Mouse (Mus musculus) left cerebral cortex, adult 8-10 months (tissue): Measurements from ENCODE around the gene Lgals12. TPM values are rescaled to one million over a fixed set of nuclear protein-coding genes. Genes with fewer than 3 reads are reported as not detected.

Source experiments
- DNase-seq, 2 experiments: peaks; one replicate each; pipeline ENCODE4 v3.0.0; 2022; ENCODE audit warnings: low spot score in 2 of 2
- total RNA-seq, 4 experiments: library from RNA; stranded (reverse); gene quantifications; 2 replicates each; pipeline ENCODE4 v1.2.4; 2022

Gene Lgals12
- under 1 TPM; 0.68 to 0.91 (median 0.82) TPM for total RNA-seq

DNA sequence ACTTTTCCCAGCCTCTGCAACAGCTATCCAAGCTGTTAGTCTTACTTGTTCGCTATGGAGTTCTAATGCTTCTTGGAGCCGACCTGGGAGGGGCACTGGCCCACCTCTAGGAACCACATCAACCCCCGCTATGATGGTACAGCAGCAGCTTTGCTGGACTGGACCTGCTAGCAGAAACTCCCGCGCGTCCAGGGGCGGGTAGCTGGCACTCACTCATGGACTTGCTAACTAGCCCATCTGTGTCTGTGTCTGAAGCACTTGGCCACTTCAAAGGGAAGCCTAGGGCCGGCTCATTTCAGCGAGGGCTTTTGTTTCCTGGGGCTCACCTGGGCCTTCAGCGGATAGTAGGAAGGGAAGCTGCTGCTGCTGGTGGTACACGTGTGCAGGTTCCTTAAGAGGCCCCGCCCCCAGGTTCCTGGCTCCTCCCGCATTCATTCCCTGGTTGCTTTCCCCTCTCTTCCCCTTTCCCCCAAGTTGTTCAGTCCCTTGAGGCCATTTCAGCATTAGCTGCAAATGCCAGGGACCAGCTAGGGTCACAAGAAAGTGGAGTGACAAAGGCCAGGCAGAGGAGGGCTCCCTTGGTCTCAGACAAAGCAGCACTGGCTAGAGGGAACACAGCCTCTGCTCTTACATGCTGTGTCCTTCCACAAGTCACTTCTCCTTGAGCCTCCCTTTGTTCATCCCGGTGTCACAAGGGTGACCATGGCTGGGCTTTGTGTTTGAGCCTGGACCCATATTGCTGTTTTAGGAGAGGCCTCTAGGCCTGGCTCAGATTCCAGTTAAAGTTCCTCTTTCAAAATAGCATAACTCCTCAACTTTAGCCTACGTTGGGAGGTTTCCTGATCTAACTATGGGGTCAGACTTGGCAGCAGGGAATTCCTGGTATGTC lies at the start of gene Lgals12:
TSS of gene Lgals12 (minus strand) at position 393 of the 889 bp plus-strand sequence.
- DNase-seq: peak in 1 of 2 experiments; percentile 72

DNA sequence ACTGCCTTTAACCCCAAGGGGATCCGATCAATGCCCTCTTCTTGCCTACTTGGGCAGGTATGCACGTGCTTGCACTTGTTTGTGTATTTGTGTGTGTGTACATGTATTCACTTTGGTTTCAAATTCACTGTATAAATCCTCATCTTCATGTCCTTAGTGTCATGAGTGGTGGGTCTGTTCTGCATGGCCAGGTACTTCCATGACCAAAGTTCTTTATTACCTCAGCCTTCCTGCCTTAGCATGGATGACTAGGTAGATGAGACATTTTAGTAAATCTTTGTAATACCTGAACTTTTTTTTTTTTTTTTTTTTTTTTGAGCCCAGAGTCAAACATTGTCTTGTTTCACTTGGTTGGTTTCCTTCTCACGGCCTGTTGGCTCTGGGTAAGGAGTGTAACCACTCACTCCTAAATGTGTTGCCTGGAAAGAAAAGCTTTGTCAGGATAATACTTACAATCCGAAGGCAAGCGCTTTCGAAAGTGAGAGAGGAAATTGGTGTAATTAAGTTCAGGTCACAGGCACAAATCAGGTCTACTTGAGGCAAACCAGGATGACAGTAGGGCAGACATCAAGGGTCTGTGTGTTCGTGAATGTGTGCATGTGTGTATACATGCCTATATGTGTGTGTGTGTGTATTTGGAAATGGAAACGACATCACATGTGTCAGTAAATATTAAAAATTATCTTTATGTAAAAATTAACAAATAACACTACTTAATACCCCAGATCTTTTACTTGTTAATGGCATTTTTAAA lies 42.1 kb upstream of the Lgals12 start:
- DNase-seq: no peak

DNA sequence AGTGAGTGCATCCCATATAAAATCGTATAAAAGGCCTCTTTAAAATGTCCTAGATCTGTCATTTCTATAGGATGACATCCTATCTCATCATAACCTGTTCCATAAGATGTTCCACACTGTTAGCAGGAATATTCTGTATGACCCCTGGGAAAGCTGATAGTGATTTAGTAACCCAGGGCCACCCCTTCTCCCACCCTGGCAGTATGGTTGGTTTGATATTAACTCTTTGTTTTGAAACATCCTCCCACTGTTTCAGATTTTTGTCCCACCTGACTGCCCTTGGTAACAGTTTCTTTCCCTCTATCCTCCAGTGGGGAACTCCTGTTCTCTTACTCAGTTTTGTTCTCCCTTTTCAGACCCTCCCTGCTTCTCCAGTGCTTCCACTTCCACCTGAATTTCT lies 26.8 kb upstream of the Lgals12 start:
- DNase-seq: no peak

DNA sequence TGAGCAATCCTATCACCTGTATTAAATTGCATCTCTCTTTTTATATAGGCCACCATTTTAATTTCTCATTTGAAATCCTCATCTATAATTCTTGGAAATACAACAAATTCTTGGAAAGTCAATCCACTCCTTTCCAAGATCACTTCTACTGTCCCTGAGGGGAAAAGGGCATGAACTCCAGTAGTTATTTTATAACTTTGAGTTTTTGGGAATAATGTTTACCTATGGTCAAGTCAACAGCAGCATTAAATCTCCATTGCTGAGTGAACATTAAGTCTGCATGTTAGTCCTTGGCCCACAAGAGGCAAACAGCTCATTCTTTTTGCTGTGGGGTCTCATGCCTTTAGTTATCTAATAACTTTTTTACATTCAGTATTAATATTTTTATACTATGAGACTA lies 26.0 kb upstream of the Lgals12 start:
- no peak for DNase-seq

DNA sequence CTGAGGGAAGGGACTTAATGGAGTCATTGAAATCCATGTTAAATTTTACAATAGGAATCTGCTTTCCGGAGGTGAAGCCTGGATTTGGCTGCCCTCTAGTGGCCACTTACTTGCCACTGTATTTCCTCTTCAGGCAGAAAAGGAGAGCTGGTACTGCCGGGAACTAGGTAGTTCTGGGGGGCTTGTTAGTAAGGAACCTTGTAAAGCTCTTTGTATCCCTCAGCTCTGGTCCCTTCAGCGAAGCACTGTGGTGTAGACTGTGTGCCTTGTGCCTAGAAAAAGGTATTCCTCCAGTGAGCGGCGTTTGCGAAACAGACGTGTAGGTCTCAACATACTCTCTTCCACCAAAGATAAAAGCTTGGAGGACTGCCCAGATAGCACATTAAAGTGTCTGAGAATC lies 10.7 kb upstream of the Lgals12 start:
- no peak for DNase-seq

DNA sequence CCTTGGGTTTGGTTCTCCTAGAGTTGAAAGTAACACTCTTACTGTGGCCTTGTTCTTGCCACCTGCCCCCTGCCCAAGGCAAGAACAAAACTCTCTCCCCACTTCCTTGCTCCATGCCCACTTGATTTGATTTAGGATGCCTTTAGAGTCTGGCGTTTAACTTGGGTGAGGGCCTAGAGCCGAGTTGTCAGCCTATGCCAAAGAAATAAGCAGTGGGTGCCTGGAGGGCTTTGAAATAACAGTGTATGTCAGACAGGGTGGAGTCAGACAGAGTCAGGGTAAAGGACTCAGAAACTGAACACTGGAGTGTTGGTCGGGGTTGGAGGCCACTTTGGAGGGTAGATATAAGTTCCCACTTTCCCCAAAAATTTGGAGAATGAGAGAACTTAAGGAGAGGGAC lies 10.1 kb upstream of the Lgals12 start:
- no peak for DNase-seq

DNA sequence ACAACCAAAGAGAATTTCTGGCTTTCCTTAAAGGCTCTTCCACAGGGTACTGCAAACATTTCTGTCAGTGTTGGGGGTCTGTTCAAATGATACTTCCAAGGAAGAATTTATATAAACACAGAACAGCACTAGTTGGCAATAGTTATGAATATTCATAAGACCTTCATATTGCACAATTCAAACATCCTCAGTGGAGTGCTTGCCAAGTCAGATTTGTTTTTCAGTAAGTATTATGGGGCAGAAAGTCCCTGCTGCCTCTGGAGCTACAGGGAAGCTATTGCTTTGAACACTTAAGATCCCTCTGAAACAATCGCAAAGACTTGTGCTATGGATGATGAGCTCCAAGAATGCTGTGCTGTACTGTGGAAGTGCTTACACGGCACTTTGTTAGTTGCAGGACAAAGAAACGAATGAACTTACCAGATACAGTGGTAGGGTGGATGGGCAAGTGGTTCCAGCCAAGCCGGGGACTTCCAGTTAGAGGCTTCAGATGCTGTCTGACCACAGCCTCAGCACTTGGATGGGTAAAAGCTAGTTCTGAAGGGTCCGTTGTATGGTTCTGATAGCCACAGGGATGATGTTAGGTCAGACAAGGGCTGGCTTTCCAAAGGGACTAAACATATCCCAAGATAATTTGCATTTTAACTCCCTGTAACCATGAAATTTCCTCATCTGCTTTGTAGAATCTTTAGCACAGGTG lies 9.4 kb upstream of the Lgals12 start:
- DNase-seq: no peak

DNA sequence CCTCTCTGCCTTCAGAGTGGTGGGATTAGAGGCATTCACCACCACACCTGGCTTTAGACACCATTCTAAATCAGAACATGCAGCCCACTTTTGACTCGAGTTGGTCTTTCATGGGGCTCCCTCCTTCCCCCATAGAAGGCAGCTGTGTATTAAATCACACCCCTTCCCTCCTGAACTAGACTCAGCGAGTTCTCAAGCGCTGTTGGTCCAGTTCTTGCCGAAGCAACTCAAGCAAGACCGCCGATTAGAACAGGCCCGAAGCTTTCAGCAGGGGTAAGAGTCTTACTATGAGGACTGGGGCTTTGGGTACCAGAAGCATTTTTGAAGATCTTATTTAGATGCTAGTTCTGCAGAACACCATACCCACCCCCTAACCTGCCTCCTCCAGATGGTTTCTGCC lies 6.2 kb upstream of the Lgals12 start:
- no peak for DNase-seq

DNA sequence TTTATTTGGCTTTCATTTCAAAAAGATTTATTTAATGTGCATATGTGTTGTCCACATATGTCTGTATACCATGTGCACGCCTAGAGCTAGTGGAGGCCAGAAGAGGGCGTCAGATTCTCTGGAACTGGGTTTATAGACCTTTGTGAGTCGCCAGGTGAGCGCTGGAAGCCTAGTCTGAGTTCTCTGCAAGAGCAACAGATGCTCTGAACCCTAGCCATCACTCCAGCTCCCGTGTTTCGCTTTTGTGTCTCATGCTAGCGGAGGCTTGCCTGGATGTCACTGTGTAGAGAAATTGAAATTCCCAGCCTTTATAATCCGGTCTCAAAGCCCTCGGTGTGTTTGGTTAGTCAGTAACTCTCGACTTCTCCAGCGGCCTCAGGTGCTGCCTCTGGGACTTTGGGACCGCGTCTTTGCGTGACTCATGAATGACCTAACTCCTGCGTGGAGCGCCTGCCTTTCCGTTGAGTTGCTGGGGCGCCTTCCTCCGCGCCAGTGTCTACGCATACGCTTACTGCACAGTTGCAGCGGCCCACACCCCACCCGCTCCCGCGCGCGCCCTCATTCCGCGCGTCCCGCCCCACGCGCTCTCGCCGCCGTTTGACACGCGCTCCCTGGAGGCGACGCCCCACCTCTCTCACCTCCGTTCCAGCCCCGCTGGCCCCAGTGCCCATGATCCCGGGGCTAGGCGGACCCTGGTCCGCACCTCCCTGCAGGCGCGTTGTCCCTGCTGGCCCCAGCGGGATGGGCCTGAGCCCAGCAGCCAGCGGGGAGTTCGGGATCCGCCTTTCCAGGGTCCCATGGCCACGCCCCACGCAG lies 5.2 kb upstream of the Lgals12 start, which contains the start of gene Hrasls5:
TSS of gene Hrasls5 (plus strand) at position 600 of the 816 bp plus-strand sequence.
- peak in 1 of 2 experiments; percentile 59 for DNase-seq

DNA sequence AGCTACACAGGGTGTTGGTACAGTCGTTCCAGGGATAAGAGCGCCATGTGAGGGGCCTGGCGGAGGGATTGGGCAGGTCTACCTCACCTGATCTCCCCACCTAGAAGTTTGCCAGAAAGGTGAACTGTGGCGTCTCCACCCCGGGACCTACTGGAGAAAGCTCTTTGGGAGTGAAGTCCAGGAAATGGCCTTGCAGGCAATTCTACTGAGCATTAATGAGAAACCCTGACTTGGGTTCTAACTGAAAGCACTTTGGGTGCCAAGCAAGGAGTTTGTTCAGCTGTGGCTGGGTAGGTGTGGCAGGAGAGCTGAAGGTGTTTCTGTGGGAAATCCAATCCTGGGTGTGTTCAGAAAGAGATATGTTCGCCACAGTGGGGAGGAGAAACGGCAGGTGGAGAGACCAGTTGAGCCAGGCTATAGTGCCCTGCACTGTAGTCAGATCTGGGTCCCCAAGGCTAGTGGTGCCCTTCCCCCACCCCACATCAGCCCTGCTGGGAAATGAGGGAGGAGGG lies 753 bp upstream of the Lgals12 start:
- no peak for DNase-seq

DNA sequence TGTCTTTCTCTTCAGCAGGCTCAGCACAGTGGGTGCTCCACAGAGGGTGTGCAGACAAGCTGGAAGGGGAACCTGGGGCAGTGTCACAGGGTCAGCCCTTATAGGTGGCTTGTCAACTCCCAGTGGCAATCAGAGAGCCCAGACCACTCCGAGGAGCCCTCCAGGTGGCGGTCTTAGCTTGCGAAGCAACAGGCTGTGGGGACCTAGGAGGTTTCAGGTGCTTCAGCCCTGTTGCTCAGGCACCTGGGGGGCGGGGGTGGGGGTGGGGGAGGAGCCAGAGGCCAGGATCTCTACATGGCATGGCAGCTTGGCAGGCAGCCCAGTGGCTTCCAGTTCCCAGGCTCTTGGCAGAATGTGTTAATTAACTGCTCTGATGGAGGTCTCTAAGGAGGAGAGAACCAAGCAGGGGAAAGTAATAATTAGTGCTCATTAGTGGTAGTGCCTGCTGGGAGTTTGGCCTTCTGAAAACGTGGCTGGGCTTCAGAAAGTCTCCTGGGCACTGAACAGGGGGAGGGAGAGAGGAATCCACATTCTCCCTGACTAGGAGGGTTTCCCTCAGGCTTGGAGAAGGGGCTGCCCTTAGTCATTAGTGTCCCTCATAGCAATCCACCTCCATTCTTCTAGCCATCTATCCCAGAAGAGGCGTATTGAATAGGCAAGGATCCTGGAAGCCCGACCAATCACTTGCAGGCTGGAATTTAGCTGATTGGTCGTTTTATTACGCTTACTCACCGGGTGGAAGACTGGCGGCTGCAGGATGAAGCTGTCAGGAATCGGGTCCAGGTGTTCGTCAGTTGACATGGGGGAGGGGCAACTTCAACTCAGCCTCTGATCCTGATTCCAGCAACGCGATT lies 836 bp downstream of the Lgals12 start:
- DNase-seq: peak in 1 of 2 experiments; percentile 81

DNA sequence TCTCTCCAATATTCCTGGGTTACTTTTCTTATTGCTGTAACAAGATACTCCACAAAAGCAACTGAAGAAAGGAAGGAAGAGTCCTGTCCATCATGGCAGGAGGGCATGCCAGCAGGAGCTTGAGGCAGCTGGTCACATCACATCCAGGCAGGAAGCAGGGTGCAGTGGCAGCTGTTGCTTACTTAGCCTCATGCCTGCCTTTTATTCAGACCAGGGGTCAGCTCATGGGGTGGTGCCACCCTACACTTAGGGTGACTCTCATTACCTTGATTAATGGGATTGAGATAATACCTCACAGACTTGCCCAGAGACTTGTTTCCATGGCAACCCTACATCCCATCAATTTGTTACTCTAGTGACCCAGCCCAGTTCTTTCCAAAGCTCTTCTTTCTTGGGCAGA lies 2.0 kb downstream of the Lgals12 start:
- no peak for DNase-seq

DNA sequence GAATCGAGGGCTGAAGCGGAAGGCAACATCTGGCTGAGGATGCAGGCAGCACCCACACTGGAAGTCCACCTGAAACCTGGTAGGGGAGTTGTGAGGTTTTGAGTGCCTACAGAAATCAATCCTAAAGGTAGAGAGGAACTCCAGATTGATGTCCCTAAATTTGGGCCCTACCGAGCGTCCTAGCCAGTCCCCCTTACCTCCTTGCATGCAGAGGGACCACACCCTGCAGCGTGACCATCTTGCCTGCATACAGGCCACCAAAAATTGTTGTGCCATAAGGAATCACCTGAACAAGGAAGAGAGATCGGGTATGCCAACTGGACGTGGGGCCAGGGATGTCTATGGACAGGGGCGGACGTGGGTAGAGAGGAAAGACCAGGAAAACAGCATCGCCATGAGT lies 2.9 kb downstream of the Lgals12 start:
- no peak for DNase-seq

DNA sequence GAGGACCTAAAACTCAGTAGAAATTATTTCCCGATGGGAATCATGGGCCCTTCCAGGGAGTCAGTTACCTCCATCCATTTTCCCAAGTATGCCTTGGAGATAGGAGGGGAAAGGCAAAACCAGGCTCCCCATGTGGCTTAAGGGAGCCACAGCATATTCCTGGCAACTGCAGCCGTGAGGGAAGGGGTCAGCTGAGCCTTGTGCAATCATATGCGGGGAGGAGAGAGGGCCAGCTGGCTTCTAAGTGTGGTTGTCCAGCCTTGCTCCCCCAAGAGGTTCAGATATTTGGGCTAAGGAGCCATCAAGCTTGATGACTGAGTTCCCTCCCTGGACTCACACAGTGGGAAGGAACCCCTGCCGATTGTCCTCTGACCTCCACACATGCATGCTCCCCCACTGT lies 5.4 kb downstream of the Lgals12 start:
- no peak for DNase-seq

DNA sequence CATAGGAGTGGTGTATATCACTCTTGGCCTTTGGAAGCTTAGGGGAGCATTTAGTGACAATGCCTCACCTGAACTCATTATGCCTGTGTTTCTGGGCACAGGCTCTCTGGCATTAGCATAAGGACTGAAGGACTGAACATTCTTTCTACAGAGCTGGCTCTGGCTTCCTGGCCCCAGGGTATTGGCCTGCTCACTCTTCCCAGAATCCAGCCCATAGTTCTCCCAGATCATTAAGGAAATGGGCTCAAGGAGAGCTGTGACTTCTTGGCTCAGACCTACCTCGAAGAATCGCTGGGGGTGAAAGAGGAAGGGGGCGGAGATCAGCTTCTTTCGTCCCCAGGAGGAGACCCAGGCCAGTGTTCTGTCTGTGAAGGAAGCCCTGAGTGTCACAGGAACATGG lies 8.5 kb downstream of the Lgals12 start:
- no peak for DNase-seq

DNA sequence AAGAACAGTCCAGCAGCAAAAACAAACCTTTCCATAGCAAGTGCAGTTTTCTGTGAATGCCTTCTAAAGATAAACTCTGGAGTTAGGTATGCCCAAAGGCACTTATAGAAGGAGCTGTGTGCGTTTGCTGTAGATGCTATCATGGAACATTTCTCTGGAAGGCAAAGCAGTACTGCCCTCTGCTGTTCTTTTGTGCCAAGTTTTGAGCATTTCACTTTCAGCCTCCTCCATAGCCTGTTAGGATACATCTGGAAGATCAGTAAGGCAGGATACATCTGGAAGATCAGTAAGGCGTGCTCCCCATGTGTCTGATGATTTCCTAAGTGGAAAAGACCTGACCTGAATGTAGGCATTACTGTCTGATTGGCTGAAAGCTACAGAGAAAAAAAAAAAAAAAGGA lies 11.5 kb downstream of the Lgals12 start:
- DNase-seq: no peak

DNA sequence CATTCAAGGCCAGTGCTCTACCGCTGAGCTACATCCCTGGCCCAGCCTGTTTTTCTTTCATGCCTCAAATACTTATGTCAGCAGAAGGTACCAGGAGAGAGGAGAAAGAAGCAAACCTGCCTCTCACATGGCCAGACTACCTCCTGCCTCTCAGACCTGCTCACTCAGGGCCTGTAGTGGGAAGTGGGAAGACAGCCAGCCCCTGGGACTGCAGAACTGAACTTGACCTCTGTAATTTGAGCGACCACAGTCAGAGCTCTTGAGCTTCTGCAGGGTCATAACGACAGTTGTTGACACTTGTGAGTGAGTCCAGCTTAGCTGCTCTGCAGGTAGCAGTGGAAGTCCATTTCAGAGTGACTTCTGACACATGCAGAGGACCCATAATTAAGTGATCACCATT lies 15.0 kb downstream of the Lgals12 start:
- no peak for DNase-seq

DNA sequence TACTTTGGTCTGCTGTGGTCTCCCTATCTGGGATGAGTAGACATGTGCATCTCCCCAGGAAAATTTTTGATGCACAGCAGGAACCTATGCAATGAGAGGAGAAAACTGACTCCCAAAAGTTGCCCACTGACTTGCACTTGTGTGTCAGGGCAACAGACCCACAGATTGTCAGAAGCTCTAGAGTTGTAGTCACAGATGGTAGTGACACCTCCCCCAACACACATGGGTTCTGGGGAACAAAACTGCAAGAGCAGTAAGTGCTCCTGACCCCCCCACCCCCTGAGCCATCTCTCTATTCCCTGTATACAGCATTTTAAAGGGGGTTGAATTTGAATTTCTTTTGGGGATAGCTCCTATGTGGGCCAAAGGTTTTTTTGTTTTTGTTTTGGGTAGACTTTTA lies 16.2 kb downstream of the Lgals12 start:
- DNase-seq: no peak

DNA sequence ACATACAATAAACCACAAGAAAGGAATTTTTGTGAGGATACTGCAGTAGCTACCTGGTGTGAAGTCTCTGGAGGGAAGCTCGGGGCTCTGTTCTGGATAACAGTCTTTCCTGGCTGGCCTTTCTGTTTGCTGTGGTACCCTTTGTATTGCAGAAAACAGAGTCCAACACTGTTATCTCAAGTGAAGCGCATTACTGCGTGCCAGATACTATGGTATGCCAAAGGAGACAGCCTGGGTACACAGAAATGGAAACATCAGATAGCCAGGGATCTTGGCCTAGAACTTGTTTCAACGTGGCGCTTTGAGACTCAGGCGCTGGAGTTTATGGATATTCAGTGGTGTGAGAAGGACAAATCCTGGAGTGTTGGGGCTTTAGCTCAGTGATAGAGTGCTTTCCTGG lies 21.2 kb downstream of the Lgals12 start:
- DNase-seq: no peak

DNA sequence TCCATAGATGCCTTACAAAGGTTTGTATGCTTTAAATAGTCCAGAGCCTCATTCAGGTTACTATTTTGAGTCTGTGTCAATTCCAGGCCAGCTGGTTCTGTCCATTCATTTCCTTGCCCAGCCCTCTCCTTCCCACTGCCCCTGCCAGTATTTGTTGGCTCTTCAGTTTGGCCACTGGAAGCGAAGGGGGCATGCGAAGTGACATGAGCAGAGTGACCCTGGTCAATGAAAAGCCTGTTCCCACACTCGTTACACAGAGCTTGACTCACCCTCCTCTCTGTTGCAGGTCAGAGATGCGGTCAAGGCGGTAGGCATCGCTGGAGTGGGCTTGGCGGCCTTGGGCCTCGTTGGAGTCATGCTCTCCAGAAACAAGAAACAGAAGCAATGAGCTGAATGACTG lies 21.7 kb downstream of the Lgals12 start:
- peak in 1 of 2 experiments; percentile 37 for DNase-seq
